Mouse (Mus musculus) cerebellum, adult 2 months (tissue): Measurements from ENCODE around the gene Hopx. TPM values are rescaled to one million over a fixed set of nuclear protein-coding genes. Genes with fewer than 3 reads are reported as not detected.
A peak's percentile ranks its signal among the peaks of the same experiment; 100 is the strongest.

Experiments
- DNase-seq, 2 experiments: peaks; one replicate each; pipeline ENCODE4 v3.0.0; 2021
- H3K27ac ChIP-seq: fragments of 200-500 bp; 2 replicates; pipeline ENCODE4 v1.5.1; 2012; ENCODE audit warnings: low read length, control low read depth, inconsistent platforms; ENCODE audit not compliant: insufficient read depth
- H3K27me3 ChIP-seq: fragments of 200-500 bp; 2 replicates; pipeline ENCODE4 v1.6.1; 2012; ENCODE audit warnings: inconsistent platforms, mild to moderate bottlenecking, low read length, moderate library complexity; ENCODE audit not compliant: control insufficient read depth, insufficient read depth
- H3K4me1 ChIP-seq: fragments of 200-500 bp; 2 replicates; pipeline ENCODE4 v1.6.1; 2011; ENCODE audit warnings: low read length; ENCODE audit not compliant: control insufficient read depth, insufficient read depth
- H3K4me3 ChIP-seq: fragments of 200-500 bp; replicated peaks from 2 replicates; pipeline ENCODE3; 2011; ENCODE audit warnings: mild to moderate bottlenecking, low read depth, low read length, control low read depth; ENCODE audit not compliant: insufficient read depth
- CTCF ChIP-seq: fragments of 200-500 bp; IDR thresholded peaks from 2 replicates; pipeline ENCODE4 v1.5.1; 2011; ENCODE audit warnings: low read depth, mild to moderate bottlenecking, control low read depth, low read length, moderate library complexity, borderline replicate concordance; ENCODE audit not compliant: insufficient read depth
- POLR2A ChIP-seq: fragments of 200-500 bp; IDR thresholded peaks from 2 replicates; pipeline ENCODE4 v1.6.1; 2011; ENCODE audit warnings: low read length, control low read depth, borderline replicate concordance; ENCODE audit not compliant: insufficient read depth
- WGBS: fragments of 180-500 bp; shearing (Covaris S2); methylation state at CpG from one replicate; pipeline ENCODE4 v1.1.7; 2018; 5-methylcytosine and 5-hydroxymethylcytosine counted together
- polyA plus RNA-seq: library from polyadenylated mRNA; depleted of rRNA; stranded (reverse); fragments of >200 nt; gene quantifications from 2 replicates; pipeline ENCODE4 v1.2.3, GENCODE M21; 2012

The Hopx gene
- polyA plus RNA-seq, 1 experiment: 238 TPM

- DNase-seq: no peak
- H3K27ac ChIP-seq: no peak overlapping the region
- 84% methylated on average over 3 of the region's 3 CpGs for WGBS
- no peaks in the 10 kb centered on the region for H3K27me3 ChIP-seq
- TF ChIP-seq CTCF (no peak), POLR2A (no peak)
- no peaks in the 10 kb centered on the region for H3K4me1 ChIP-seq
- H3K4me3 ChIP-seq: no peak overlapping the region
These were observed 36.8 kb upstream of the Hopx start for GRCm38 (mm10) chr5:77151738-77152137.

GRCm38 (mm10) chr5:77151075-77151474 lies 36.2 kb upstream of the Hopx start:
- Histone ChIP-seq H3K4me3 (no peak overlapping the region), H3K4me1 (no peaks in the 10 kb centered on the region), H3K27ac (no peak overlapping the region), H3K27me3 (no peaks in the 10 kb centered on the region)
- no peak for DNase-seq
- 86% methylated on average over 7 of the region's 7 CpGs for WGBS
- TF ChIP-seq POLR2A (no peak), CTCF (no peak)

- DNase-seq: no peak
- Histone ChIP-seq H3K27ac (no peak overlapping the region), H3K4me1 (no peaks in the 10 kb centered on the region), H3K27me3 (no peaks in the 10 kb centered on the region), H3K4me3 (no peak overlapping the region)
- no peak for TF ChIP-seq POLR2A
- WGBS: 77% methylated on average over 6 of the region's 6 CpGs
These were observed 33.2 kb upstream of the Hopx start for GRCm38 (mm10) chr5:77148021-77148621.

- WGBS: 44% methylated on average over 4 of the region's 4 CpGs
- Histone ChIP-seq H3K4me1 (no peaks in the 10 kb centered on the region), H3K27me3 (no peaks in the 10 kb centered on the region), H3K27ac (no peak overlapping the region), H3K4me3 (no peak overlapping the region)
- TF ChIP-seq POLR2A: no peak
- TF ChIP-seq CTCF: no peak
- peak in 1 of 2 experiments; percentile 10 for DNase-seq
These were observed 31.7 kb upstream of the Hopx start for GRCm38 (mm10) chr5:77146459-77147170.

GRCm38 (mm10) chr5:77144647-77145046 lies 29.7 kb upstream of the Hopx start:
- H3K4me3 ChIP-seq: no peak overlapping the region
- peaks cover 3% of the 10 kb centered on the region; the same call in 1 of the 2 replicates for H3K4me1 ChIP-seq
- TF ChIP-seq CTCF: no peak
- no peak overlapping the region for H3K27ac ChIP-seq
- 77% methylated on average over 5 of the region's 5 CpGs for WGBS
- DNase-seq: no peak
- no peaks in the 10 kb centered on the region for H3K27me3 ChIP-seq

- Histone ChIP-seq H3K27me3 (no peaks in the 10 kb centered on the region), H3K4me3 (no peak overlapping the region), H3K27ac (no peak overlapping the region), H3K4me1 (peaks cover 3% of the 10 kb centered on the region; the same call in 1 of the 2 replicates)
- WGBS: 47% methylated on average over 3 of the region's 3 CpGs
- peak in 1 of 2 experiments; percentile 12 for DNase-seq
- TF ChIP-seq POLR2A (no peak), CTCF (no peak)
These were observed 28.2 kb upstream of the Hopx start for GRCm38 (mm10) chr5:77143076-77143475.

- no peak for DNase-seq
- TF ChIP-seq CTCF (no peak), POLR2A (no peak)
- WGBS: 35% methylated on average over 7 of the region's 7 CpGs
- H3K27ac ChIP-seq: no peak overlapping the region
- H3K4me1 ChIP-seq: peaks cover 3% of the 10 kb centered on the region; the same call in 1 of the 2 replicates
- H3K4me3 ChIP-seq: no peak overlapping the region
- H3K27me3 ChIP-seq: no peaks in the 10 kb centered on the region
These were observed 26.4 kb upstream of the Hopx start for GRCm38 (mm10) chr5:77141336-77141735.

GRCm38 (mm10) chr5:77140861-77141260 lies 25.9 kb upstream of the Hopx start:
- DNase-seq: no peak
- WGBS: 74% methylated on average over 6 of the region's 6 CpGs
- H3K4me1 ChIP-seq: peaks cover 3% of the 10 kb centered on the region; the same call in 1 of the 2 replicates
- TF ChIP-seq CTCF: no peak
- TF ChIP-seq POLR2A: no peak
- H3K27me3 ChIP-seq: no peaks in the 10 kb centered on the region
- H3K27ac ChIP-seq: no peak overlapping the region
- H3K4me3 ChIP-seq: no peak overlapping the region
